Mouse (Mus musculus) heart, embryonic 14.5 days (tissue): ENCODE measurements around the gene Gm6526. TPM values are rescaled to one million over a fixed set of nuclear protein-coding genes. Genes with fewer than 3 reads are reported as not detected.

ENCODE experiments used
- polyA plus RNA-seq: library from polyadenylated mRNA; unstranded; fragments of >200 nt; fragmentation: Nextera tagmentation; extraction: Ambion mirVana; gene quantifications from 2 replicates; pipeline ENCODE4 v1.2.1, GENCODE M21; 2014

Gene Gm6526
- polyA plus RNA-seq, 1 experiment from 2014 or later, result not detected

Other genes with a start within 250 kb of the Gm6526 start
- not detected in 2 replicates for gene Gm5799, start 204.3 kb upstream of the Gm6526 start, polyA plus RNA-seq
- not detected in 2 replicates for gene Gm17654, start 168.7 kb upstream of the Gm6526 start, polyA plus RNA-seq
- not detected in 2 replicates for gene Gm10375, start 139.9 kb upstream of the Gm6526 start, polyA plus RNA-seq
- gene Gm8165, start 70.7 kb upstream of the Gm6526 start, polyA plus RNA-seq, result not detected in 2 replicates
- gene Gm7324, start 50.0 kb upstream of the Gm6526 start, polyA plus RNA-seq, result 0.88 and 1.1 TPM in 2 replicates
- gene Gm16506, start 20.4 kb upstream of the Gm6526 start, polyA plus RNA-seq, result not detected in 2 replicates
- gene Gm8180, start 36.9 kb downstream of the Gm6526 start, polyA plus RNA-seq, result not detected in 2 replicates
- gene Ear1, start 127.7 kb downstream of the Gm6526 start, polyA plus RNA-seq, result not detected in 2 replicates
- not detected in 2 replicates for gene Ear10, start 175.7 kb downstream of the Gm6526 start, polyA plus RNA-seq
- gene Gm8113, start 177.5 kb downstream of the Gm6526 start, polyA plus RNA-seq, result 37.9 and 39.2 TPM in 2 replicates
- gene Ang5, start 209.2 kb downstream of the Gm6526 start, polyA plus RNA-seq, result not detected in 2 replicates